Mouse (Mus musculus) activated CD4-positive, CD25-positive, alpha-beta regulatory T cell, adult 4 months (primary cell): ENCODE measurements around the gene Abtb1. TPM values are rescaled to one million over a fixed set of nuclear protein-coding genes. Genes with fewer than 3 reads are reported as not detected.
A peak's percentile ranks its signal among the peaks of the same experiment; 100 is the strongest.

Source experiments
- ATAC-seq: one replicate; pipeline ENCODE4 v1.8.0; 2017
- polyA plus RNA-seq, 2 experiments: library from polyadenylated mRNA; unstranded; fragments of 100-300 nt; shearing (Covaris generic); gene quantifications; one replicate each; pipeline ENCODE4 v1.2.1; 2017

Abtb1 gene
- polyA plus RNA-seq, 2 experiments from 2014 or later = 42.8 to 57.5 TPM

- ATAC-seq = no peak
Measured at GRCm38 (mm10) chr6:88828206-88829009, 13.4 kb downstream of the Abtb1 start.

- no peak for ATAC-seq
Measured at GRCm38 (mm10) chr6:88827395-88828205, 14.2 kb downstream of the Abtb1 start.

- no peak for ATAC-seq
Measured at GRCm38 (mm10) chr6:88826965-88827364, 14.8 kb downstream of the Abtb1 start.

- ATAC-seq = no peak
Measured at GRCm38 (mm10) chr6:88826545-88826944, 15.2 kb downstream of the Abtb1 start.

- ATAC-seq = no peak
Measured at GRCm38 (mm10) chr6:88826088-88826487, 15.7 kb downstream of the Abtb1 start.

GRCm38 (mm10) chr6:88824183-88824582, 17.6 kb downstream of the Abtb1 start:
- no peak for ATAC-seq

GRCm38 (mm10) chr6:88821901-88822300, 19.9 kb downstream of the Abtb1 start:
- ATAC-seq = no peak

- no peak for ATAC-seq
Measured at GRCm38 (mm10) chr6:88821294-88821693, 20.5 kb downstream of the Abtb1 start.

GRCm38 (mm10) chr6:88820853-88821252, 20.9 kb downstream of the Abtb1 start:
- ATAC-seq = no peak

- ATAC-seq = no peak
Measured at GRCm38 (mm10) chr6:88816913-88817312, 24.9 kb downstream of the Abtb1 start.

- ATAC-seq = no peak
Measured at GRCm38 (mm10) chr6:88815489-88815888, 26.3 kb downstream of the Abtb1 start.

GRCm38 (mm10) chr6:88815036-88815435, 26.7 kb downstream of the Abtb1 start:
- ATAC-seq = no peak

GRCm38 (mm10) chr6:88813832-88814231, 28.0 kb downstream of the Abtb1 start:
- ATAC-seq = no peak

GRCm38 (mm10) chr6:88812886-88813285, 28.9 kb downstream of the Abtb1 start:
- ATAC-seq = peak; percentile 36

- ATAC-seq = no peak
Measured at GRCm38 (mm10) chr6:88811880-88812400, 29.8 kb downstream of the Abtb1 start.

GRCm38 (mm10) chr6:88811396-88811795, 30.4 kb downstream of the Abtb1 start:
- ATAC-seq = no peak

- no peak for ATAC-seq
Measured at GRCm38 (mm10) chr6:88810291-88810690, 31.5 kb downstream of the Abtb1 start.

- ATAC-seq = no peak
Measured at GRCm38 (mm10) chr6:88809091-88810037, 32.4 kb downstream of the Abtb1 start.

GRCm38 (mm10) chr6:88804966-88805577, 36.7 kb downstream of the Abtb1 start:
- ATAC-seq = no peak

- ATAC-seq = no peak
Measured at GRCm38 (mm10) chr6:88803957-88804695, 37.7 kb downstream of the Abtb1 start.

GRCm38 (mm10) chr6:88803051-88803450, 38.7 kb downstream of the Abtb1 start:
- ATAC-seq = no peak
